Mouse (Mus musculus): ENCODE measurements at regions not wholly inside any gene's neighbourhood (a gene's known extent, or its start where the extent isn't known, plus 50 kb on each side); places are given as distances from the start of the nearest gene placed in this dataset.

DNA sequence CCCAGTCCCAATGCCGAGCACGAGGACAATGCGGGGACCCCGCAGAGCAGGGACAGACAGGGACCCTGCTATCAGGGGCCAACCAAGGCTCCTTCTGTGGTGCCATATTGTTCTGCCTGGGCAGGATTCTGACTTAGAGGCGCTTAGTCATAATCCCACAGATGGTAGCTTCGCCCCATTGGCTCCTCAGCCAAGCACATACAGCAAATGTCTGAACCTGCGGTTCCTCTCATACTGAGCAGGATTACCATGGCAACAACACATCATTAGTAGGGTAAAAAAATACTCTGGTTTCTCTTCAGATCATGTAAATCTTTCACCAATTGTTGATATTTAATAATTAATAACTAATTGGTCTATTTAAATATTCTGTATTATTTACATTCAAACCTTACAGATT is 2140.3 kb upstream of the Cdh20 start:
- Histone ChIP-seq H3K27me3 (ENCODE audit: insufficient read depth, low read length) (no peaks in the 10 kb centered on the region), H3K4me2 (no peak overlapping the region), H3K4me1 (ENCODE audit: insufficient read depth) (no peaks in the 10 kb centered on the region), H3K27ac (ENCODE audit: low read depth) (no peak overlapping the region), H3K9me3 (ENCODE audit: low read depth, low read length) (no peaks in the 10 kb centered on the region), H3K9ac (no peak overlapping the region), H3K4me3 (ENCODE audit: low read depth, low read length) (no peak overlapping the region), H3K36me3 (ENCODE audit: insufficient read depth) (no peaks in the 10 kb centered on the region)
- 78% methylated on average over 7 of the region's 7 CpGs for whole genome bisulfite sequencing
- ATAC-seq (ENCODE audit: insufficient read depth) (peak; percentile 100), DNase-seq (peak; percentile 91)
- TF ChIP-seq CTCF (IDR thresholded peaks at IDR 0.05; ENCODE audit: low read depth), result no peak

- H3K4me3 ChIP-seq (ENCODE audit: low read depth, low read length), result no peak overlapping the region
- no peak overlapping the region for H3K27ac ChIP-seq (ENCODE audit: low read depth)
- 56% methylated on average over 1 of the region's 1 CpGs for WGBS
- no peaks in the 10 kb centered on the region for H3K9me3 ChIP-seq (ENCODE audit: low read depth, low read length)
- H3K27me3 ChIP-seq (ENCODE audit: insufficient read depth, low read length), result no peaks in the 10 kb centered on the region
- TF ChIP-seq CTCF (IDR thresholded peaks at IDR 0.05; ENCODE audit: low read depth), result no peak
- ATAC-seq (ENCODE audit: insufficient read depth), result no peak
- no peak overlapping the region for H3K9ac ChIP-seq
- no peak overlapping the region for H3K4me2 ChIP-seq
- no peaks in the 10 kb centered on the region for H3K36me3 ChIP-seq (ENCODE audit: insufficient read depth)
- H3K4me1 ChIP-seq (ENCODE audit: insufficient read depth), result no peaks in the 10 kb centered on the region
- DNase-seq, result no peak
These were observed 2123.9 kb upstream of the Cdh20 start for GRCm38 (mm10) chr1:102644379-102644778.

- TF ChIP-seq CTCF (IDR thresholded peaks at IDR 0.05; ENCODE audit: low read depth), result no peak
- Histone ChIP-seq H3K27ac (ENCODE audit: low read depth) (no peak overlapping the region), H3K4me2 (no peak overlapping the region), H3K27me3 (ENCODE audit: insufficient read depth, low read length) (no peaks in the 10 kb centered on the region), H3K36me3 (ENCODE audit: insufficient read depth) (no peaks in the 10 kb centered on the region), H3K4me3 (ENCODE audit: low read depth, low read length) (no peak overlapping the region), H3K4me1 (ENCODE audit: insufficient read depth) (no peaks in the 10 kb centered on the region), H3K9me3 (ENCODE audit: low read depth, low read length) (no peaks in the 10 kb centered on the region), H3K9ac (no peak overlapping the region)
- ATAC-seq (ENCODE audit: insufficient read depth) (no peak), DNase-seq (no peak)
- 63% methylated on average over 2 of the region's 2 CpGs for WGBS
These were observed 2080.8 kb upstream of the Cdh20 start for GRCm38 (mm10) chr1:102687367-102688070.

GRCm38 (mm10) chr1:102716459-102716858 is 2051.9 kb upstream of the Cdh20 start:
- no peak overlapping the region for H3K9ac ChIP-seq
- H3K9me3 ChIP-seq (ENCODE audit: low read depth, low read length), result no peaks in the 10 kb centered on the region
- WGBS, result 76% methylated on average over 2 of the region's 2 CpGs
- TF ChIP-seq CTCF (IDR thresholded peaks at IDR 0.05; ENCODE audit: low read depth), result no peak
- no peak for DNase-seq
- H3K4me2 ChIP-seq, result no peak overlapping the region
- H3K4me1 ChIP-seq (ENCODE audit: insufficient read depth), result no peaks in the 10 kb centered on the region
- ATAC-seq (ENCODE audit: insufficient read depth), result no peak
- no peaks in the 10 kb centered on the region for H3K36me3 ChIP-seq (ENCODE audit: insufficient read depth)
- H3K27ac ChIP-seq (ENCODE audit: low read depth), result no peak overlapping the region
- H3K4me3 ChIP-seq (ENCODE audit: low read depth, low read length), result no peak overlapping the region
- no peaks in the 10 kb centered on the region for H3K27me3 ChIP-seq (ENCODE audit: insufficient read depth, low read length)

- no peak overlapping the region for H3K9ac ChIP-seq
- no peak overlapping the region for H3K4me2 ChIP-seq
- H3K27ac ChIP-seq (ENCODE audit: low read depth), result no peak overlapping the region
- no peaks in the 10 kb centered on the region for H3K4me1 ChIP-seq (ENCODE audit: insufficient read depth)
- no peak overlapping the region for H3K4me3 ChIP-seq (ENCODE audit: low read depth, low read length)
- no peaks in the 10 kb centered on the region for H3K27me3 ChIP-seq (ENCODE audit: insufficient read depth, low read length)
- no peak for TF ChIP-seq CTCF (IDR thresholded peaks at IDR 0.05; ENCODE audit: low read depth)
- no peaks in the 10 kb centered on the region for H3K36me3 ChIP-seq (ENCODE audit: insufficient read depth)
- 85% methylated on average over 1 of the region's 1 CpGs for WGBS
- ATAC-seq (ENCODE audit: insufficient read depth) (no peak), DNase-seq (no peak)
- no peaks in the 10 kb centered on the region for H3K9me3 ChIP-seq (ENCODE audit: low read depth, low read length)
These were observed 2034.3 kb upstream of the Cdh20 start for GRCm38 (mm10) chr1:102733991-102734390.

DNA sequence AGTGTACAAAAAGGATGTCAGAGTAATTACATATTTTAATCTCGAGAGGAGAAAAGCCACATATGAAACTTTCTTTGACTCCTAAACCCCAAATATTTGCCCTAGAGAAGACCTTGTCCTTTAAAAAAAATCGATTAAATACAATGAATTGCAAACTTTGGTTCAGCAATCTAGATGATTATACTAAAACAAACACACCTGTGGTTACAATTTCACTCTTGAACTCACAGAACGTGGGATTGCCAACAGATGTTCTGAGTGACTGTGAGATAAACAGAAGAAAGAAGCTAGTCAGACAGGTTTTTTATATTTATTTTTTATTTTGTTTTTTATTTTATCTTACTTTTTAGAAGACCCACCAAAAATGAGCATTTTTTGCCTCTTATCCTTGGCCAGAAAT is 2032.9 kb upstream of the Cdh20 start:
- H3K27me3 ChIP-seq (ENCODE audit: insufficient read depth, low read length), result no peaks in the 10 kb centered on the region
- H3K4me1 ChIP-seq (ENCODE audit: insufficient read depth), result no peaks in the 10 kb centered on the region
- no peaks in the 10 kb centered on the region for H3K36me3 ChIP-seq (ENCODE audit: insufficient read depth)
- ATAC-seq (ENCODE audit: insufficient read depth) (no peak), DNase-seq (no peak)
- H3K4me3 ChIP-seq (ENCODE audit: low read depth, low read length), result no peak overlapping the region
- WGBS, result 54% methylated on average over 3 of the region's 3 CpGs
- H3K4me2 ChIP-seq, result no peak overlapping the region
- no peak overlapping the region for H3K27ac ChIP-seq (ENCODE audit: low read depth)
- no peak overlapping the region for H3K9ac ChIP-seq
- no peaks in the 10 kb centered on the region for H3K9me3 ChIP-seq (ENCODE audit: low read depth, low read length)
- TF ChIP-seq CTCF (IDR thresholded peaks at IDR 0.05; ENCODE audit: low read depth), result no peak

GRCm38 (mm10) chr1:102757941-102758340 is 2010.4 kb upstream of the Cdh20 start:
- Histone ChIP-seq H3K4me3 (ENCODE audit: low read depth, low read length) (no peak overlapping the region), H3K9ac (no peak overlapping the region), H3K9me3 (ENCODE audit: low read depth, low read length) (no peaks in the 10 kb centered on the region), H3K27me3 (ENCODE audit: insufficient read depth, low read length) (no peaks in the 10 kb centered on the region), H3K4me1 (ENCODE audit: insufficient read depth) (no peaks in the 10 kb centered on the region), H3K4me2 (no peak overlapping the region), H3K36me3 (ENCODE audit: insufficient read depth) (no peaks in the 10 kb centered on the region), H3K27ac (ENCODE audit: low read depth) (no peak overlapping the region)
- DNase-seq (no peak), ATAC-seq (ENCODE audit: insufficient read depth) (no peak)
- 83% methylated on average over 1 of the region's 1 CpGs for WGBS
- TF ChIP-seq CTCF (IDR thresholded peaks at IDR 0.05; ENCODE audit: low read depth), result no peak

Measured in lung, embryonic 14.5 days (tissue).